Mouse (Mus musculus): ENCODE data around the gene Apol7b.
"Not testable (repeated sequence)": the region's sequence is repeated elsewhere in the genome, so short reads cannot be mapped to it uniquely, and the experiment has no call there.

- not testable (repeated sequence) for TF ChIP-seq CTCF (IDR thresholded peaks at IDR 0.05 in 2 of 3, conservative IDR thresholded peaks at IDR 0.05 in 1 of 3; ENCODE audit: control insufficient read depth in 1 of 3, insufficient read depth in 1 of 3, low read depth in 2 of 3, low read length in 3 of 3, poor library complexity in 1 of 3, severe bottlenecking in 1 of 3); CHD1 (IDR thresholded peaks at IDR 0.05; ENCODE audit: low read depth, low read length); ZMIZ1 (IDR thresholded peaks at IDR 0.05; ENCODE audit: low read depth, low read length); KAT2A (conservative IDR thresholded peaks at IDR 0.05; ENCODE audit: low read depth, low read length); USF1 (IDR thresholded peaks at IDR 0.05; ENCODE audit: low read depth, low read length); EP300 (IDR thresholded peaks at IDR 0.05; ENCODE audit: low read depth in 1 of 2, low read length in 2 of 2); MAX (IDR thresholded peaks at IDR 0.05; ENCODE audit: low read length); ZKSCAN1 (IDR thresholded peaks at IDR 0.05; ENCODE audit: low read depth, low read length); POLR2A (IDR thresholded peaks at IDR 0.05; ENCODE audit: control insufficient read depth in 1 of 2, insufficient read depth in 1 of 2, low read depth in 1 of 2, low read length in 2 of 2, poor library complexity in 1 of 2); ZNF384 (IDR thresholded peaks at IDR 0.05; ENCODE audit: low read depth, low read length)
Measured at GRCm38 (mm10) chr15:77445668-77446067, 1.6 kb downstream of the Apol7b start.

Measured in MEL (cell line).